Mouse (Mus musculus) cerebellum, adult (tissue): ENCODE measurements around the gene Map7d1.

Experiments used
- ATAC-seq: cut with Nextera tagmentation; 2 replicates; pipeline ENCODE4 v1.9.2; 2017; ENCODE audit warnings: mild to moderate bottlenecking, moderate library complexity, mixed read lengths; ENCODE audit not compliant: insufficient number of reproducible peaks, low FRiP score, low TSS enrichment

Map7d1 gene

DNA sequence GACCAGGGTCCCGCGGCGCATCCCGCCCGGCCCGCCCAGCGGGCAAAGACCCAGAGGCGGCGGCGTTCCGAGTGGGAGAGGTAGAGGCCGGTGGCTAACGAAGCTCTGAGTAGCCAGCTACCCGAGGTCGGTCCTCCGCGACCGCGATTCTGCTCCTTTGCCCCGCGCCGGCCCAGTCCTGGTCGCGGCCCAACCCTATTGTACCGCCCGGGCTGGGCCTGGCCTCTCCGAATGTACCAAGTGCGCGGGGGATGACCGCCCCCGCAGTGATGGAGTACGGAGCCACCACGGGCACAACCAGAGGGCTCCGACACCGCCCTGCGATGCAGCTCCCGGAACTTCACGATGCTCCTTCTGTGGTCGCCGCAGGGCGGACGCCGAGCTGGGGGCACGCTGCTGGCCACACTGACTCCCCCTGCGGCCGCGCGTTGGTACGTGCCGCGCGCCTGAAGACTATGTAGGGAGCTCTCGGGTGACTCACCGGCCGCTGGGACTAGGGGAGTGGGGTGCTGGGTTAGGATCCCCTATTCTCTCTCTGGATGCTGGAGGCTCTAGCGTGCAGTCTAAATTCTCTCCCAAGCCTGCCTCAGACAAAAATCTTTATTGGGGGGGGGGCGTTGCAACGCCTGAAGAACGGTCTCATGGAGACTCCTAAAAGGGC is at the start of gene Map7d1:
Gene Map7d1 (minus strand): TSS at position 213 of the 661 bp plus-strand sequence.
- ATAC-seq, result peak; percentile 63

DNA sequence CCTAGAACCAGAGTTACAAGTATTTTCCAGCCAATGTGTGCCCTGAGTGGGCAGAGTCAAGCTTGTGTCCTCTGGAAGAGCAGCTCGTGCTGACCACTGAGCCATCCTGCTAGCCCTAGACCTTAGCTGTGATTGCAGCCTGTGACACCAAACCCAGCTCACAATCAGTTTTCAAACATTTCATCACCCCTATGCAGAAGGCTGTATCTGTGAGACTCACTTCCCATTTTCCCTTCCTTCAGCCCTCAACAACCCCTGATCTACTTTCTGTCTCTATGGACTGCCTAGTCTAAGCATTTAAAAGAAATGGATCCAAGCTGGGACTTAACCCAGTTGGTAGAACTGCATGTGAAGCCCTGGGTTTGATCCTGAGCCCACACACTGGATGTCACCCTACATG is 49.3 kb upstream of the Map7d1 start:
- ATAC-seq, result no peak

DNA sequence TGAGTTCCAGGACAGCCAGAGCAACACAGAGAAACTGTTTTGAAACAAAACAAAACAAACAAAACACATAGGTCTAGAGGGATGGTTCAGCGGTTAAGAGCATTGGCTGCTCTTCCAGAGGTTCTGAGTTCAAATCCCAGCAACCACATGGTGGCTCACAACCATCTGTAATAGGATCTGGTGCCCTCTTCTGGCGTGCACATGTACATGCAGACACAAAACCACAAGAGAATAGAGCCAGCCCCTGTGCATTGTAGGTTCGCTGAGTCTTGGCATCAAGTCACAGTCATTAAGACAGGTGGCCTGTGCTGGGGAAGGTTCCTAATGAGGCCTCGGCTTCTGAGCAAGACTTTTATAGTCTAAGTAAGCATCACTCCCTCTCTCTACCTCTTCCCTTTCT is 47.7 kb upstream of the Map7d1 start:
- ATAC-seq, result no peak

DNA sequence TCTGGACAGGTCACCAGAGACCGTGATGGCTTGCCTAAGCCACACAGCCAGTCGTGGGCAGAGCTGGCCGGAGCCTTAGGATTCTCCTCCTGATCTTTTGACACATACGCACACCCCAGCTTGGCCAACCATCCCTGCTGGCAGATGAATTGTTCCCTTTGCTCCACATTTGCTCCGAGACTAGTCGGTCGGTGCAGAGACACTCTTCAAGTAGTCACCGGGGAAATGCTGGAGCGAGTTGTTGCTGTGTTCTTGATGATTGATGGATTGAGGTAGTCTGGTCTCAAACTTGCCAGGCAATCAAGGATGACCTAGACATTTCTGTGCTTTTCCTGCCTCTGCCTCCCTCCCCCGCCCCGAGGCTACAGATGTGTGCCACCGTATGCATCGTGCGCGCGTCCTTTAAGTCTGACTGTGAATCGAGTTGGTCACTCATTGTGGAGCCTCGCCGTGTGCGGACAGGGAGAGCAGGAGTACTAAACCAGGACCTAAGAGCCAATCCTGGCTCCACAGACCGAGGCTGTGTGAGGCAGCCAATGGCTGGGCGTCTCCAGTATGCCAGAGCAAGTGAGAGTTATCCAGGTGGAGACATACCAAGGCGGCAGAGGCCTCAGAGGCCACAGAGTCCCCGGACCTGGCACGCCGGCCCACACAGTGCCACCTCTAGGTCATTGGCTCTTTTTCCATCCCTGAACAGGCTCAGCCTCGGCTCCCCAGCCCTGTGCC is 45.6 kb upstream of the Map7d1 start:
- peak; percentile 69 for ATAC-seq

DNA sequence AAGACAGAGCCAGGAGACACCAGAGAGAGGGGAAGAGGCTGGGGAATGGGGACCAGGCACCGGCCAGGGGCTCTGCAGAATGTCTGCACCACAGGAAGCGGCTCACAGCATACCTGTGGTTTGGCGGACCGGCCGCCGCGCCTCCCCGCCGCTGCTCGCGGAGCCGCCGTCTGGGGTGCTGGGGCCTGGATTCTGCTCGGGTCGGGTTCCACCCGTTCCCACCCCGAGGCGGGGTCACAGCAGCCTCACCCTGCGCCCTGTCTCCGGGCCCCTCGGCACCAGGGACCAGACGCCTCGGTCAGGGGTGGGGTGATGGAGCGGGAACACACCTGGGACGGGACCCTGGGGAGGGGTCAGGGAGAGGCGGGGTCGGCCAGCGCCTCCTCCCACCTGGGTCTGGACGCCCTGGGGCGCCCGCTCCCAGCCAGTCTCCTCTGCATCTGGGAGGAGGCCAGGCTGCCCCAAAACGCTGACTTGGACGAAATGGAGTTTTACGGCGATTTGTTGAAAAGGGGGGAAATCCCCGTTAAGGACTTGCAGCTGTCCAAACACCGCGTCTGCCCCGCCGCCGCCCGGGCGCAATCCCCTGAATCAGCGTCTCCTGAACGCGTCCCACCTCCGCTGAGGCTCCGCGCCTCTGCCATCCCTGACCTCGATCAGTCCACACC is 44.9 kb upstream of the Map7d1 start:
- ATAC-seq, result no peak

DNA sequence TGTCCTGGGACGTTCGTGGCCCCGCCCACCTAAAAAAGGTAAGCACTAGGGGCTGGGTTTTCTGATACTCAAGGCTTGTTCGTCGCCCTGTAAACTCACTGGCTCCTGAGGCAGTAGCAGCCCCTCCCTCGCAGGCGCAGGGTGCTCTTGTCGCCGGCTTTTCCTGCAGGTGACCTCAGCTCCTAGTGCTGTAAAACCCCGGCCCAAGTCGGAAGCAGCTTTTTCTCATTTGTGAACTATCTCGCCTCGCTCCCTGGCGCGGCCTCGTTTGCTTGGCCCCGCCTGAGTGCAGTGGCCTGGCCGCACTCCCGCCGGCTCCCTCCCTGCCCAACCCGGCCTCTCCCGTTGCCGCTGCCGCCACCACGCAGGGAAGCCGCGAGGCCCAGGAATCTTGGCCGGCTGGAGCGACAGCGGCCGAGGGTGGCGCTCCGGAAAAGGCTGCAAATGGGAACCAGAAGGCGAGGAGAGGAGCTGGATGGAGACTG is 40.5 kb upstream of the Map7d1 start:
- ATAC-seq, result peak; percentile 61; the same call in 1 of the 2 replicates

DNA sequence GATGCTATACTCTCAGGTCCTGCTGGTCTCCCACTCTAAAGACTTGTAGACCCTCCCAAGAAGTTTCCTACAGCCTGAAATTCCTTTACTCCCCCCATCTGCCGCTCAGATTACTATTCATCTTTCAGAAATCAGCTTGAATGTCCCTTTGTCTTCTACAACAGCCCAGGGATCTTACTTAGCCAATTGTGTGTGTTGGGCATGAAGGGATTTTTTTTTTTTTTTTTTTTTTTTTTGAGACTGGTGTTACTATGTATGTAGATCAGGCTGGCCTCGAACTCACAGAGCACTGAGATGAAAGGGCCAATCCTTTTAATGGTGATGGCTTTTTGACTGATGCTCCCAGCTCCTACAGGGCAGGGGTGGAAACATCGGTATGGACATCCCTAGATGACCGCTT is 39.8 kb upstream of the Map7d1 start:
- no peak for ATAC-seq

DNA sequence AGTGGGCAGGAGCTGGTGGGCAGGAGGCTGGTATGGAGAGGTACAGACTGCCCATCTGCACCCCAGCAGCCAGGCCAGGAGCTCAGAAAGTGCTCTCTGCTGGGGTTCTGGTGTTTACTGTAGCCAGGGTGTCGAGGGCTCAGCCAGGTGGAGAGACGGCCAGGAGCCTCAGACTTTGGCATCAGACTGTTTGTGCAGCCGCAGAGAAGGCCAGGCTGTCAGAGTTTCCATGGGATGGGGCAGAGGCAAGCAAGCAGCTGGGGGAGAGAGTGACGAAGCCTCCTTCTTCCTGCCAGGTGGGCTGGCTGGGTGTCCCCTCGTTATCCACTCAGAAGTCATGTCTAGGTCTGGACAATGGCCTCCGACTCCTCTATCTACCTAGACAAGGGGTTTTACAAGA is 39.0 kb upstream of the Map7d1 start:
- ATAC-seq, result no peak

DNA sequence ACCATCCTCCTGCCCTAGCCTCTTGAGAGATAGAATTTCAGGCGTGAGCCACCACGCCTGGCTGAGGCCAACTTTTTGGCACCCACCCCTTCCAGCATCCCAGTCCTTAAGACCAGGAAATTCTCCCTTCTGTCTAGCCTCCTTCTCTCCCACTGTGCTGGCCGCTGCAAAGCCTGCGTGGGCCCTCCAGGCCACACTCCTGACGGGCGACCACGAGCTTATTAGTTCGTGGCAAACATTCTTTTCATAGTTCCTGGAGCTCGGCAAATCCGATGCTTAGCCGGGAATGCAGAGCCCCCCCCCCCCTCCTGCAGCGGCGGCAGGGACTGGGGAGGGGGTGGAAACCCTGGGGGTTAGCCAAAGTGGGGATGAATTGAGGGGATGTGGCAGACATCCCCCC is 35.1 kb upstream of the Map7d1 start:
- no peak for ATAC-seq

DNA sequence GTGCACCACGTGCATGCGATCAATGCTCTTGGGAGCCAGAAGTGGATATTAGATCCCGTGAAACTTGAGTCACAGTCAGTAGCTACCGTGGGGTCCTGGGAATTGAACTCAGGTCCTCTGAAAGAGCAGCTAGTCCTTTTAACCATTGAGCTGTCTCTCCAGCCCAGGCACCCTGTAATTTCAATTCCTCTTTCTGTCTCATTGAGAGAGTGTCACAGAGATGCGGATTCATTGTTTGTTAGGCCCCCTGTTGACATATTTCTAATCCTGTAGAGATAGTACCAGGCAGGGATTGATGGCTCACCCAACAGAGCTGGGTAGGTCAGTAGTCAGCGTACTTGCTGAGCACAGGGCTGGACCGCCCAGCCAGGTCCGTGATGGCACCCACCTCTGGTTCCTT is 34.2 kb upstream of the Map7d1 start:
- ATAC-seq, result no peak

DNA sequence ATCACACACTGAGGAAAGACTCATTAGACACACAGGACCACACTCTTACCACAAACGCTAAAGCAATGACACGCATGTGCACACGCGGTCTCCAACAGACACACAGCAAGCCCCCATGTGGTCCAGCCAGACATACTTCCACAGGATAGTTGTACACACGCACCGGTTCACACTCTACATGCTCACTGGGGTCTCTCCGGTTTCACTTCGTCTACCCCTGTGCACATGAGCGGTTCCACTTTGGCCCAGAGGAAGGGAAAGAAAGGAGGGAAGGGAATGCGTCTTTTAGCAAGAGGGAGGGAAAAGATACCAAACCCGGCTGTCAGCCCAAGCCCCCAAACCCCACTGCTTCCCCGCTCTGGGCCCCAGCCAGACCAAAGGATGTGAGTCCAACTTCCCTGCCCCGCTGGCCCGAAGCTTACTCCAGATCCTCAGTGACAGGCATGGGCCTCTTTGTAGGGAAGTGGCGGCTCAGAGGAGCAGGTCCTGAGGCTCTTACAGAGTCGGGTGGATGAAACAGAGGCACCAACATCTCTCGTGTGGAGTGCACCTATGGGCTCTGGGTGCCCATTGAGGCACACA is 32.0 kb upstream of the Map7d1 start:
- no peak for ATAC-seq

DNA sequence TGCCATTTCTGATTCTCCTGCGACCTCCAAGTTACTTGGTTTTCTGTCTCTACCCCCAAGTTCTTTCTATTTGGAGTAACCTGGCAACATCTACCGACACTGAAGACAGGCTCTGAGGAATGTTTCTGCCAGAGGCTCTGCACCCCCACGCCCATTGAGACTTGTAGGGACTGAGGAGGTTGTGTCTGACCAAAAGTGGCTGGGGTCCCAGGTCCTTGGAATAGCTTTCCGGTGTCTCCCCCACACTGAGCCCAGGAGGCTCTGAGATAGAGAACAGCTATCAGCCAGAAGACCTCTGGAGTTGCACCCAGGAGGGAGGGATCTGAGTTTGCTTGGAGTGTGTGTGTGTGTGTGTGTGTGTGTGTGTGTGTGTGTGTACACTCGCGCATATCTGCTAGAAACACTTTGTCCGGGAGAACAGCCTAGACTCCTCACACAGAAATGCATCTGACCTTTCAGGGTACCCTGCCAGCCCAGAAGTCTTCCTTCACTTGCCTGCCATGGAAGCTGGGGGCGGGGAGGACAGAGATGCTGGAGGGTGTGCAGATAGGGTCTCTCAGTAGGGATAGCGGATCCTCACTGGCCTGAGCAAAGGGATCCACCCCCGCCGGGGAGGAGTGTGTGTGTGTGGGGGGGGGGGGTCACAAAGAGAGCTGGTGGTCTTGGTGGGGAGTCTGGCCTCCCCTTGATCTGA is 31.3 kb upstream of the Map7d1 start:
- no peak for ATAC-seq

DNA sequence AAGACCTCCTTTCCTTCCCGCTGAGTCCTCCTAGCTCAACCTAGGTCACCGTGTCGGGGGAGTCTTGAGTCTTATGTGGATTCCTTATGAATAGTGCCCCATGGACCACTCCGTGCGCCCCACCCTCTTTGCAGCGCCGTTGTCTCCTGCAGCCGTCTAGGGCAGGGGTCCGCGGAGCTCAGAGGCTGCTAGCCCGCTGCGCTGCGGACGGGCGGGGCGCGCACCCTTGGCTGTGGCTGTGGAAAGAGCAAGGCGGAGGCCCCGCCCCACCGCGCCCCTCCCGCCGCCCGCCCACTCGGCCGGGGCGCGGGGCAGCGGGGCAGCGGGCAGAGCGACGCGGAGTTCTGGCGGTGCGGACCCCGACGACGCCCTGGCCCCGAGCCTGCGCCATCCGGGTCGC is 30.3 kb upstream of the Map7d1 start, which contains the start of gene Col8a2:
Gene Col8a2 (plus strand): TSS at position 302 of the 400 bp plus-strand sequence.
- no peak for ATAC-seq

DNA sequence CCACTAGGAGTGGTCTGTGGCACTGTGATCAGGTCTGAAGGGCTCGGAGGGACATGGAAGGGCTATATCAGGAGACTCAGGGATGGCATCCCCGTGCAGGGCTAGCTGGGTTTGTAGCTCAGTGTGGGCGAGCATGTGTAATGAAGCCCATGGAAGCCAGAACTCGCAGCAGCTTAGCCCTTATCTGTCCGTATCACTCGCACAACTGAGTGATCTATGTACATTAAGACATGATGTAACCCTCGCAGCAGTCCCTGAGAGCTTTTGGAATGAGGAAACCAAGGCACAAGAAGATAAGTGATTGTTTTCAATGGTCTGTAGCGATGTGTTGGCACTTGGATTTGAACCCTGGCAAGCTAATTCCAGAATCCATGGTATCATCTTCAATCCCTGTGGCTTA is 27.4 kb upstream of the Map7d1 start:
- no peak for ATAC-seq

DNA sequence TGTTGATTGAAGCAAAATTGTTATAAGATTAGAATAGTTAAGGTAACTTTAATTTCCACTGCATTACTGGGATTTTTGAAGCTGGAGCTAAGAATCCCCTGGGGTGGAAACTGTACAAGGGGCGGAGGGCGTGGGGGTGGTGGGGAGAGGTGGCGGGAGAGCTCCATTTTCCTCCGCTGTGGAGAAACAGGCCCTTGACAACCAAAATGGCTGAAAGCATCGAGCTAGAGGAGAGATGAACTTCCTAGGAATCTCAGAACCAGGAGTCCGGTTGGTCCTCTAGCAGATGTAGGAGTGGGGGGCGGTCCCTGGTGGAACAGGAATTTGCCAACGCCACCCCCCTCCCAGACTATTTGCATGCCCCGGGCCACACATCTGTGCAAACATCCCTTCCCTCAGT is 25.6 kb upstream of the Map7d1 start:
- ATAC-seq, result no peak

DNA sequence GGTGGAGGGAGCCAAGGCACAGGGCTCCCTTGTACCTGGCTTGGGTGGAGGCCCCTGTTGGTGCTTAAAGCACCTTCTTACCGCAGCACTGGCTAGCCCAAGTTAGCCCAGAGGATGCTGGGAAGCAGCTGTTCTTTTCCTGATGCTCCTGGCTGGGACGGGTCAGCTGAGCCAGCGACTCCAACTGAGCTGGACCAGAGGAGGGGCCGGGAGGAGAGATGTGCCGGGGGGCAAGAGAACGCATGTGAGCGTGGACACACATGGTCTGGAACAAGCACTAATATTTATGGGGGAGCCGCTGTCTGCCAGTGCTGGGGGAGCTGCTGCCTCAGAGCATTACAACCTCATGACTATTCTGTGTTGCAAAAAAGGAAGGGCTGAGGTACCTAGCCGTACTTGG is 22.8 kb upstream of the Map7d1 start:
- no peak for ATAC-seq

DNA sequence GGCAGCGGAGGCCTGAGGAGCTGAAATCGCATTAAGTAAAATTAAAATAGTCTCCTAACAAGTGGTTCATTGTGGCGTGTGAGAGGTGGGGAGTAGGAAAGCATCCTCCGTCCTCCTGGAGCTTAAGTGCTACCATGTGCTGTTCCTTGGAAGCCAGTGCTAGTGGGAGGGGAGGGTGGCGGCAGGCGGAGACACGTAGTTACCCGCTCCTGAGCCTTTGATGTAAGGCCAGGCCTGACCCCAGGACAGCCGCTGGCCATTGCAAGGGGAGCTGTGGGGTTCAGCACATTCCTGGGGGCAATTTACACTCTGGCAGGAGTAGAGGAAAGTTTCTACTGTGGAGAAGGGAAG is 22.4 kb upstream of the Map7d1 start:
- ATAC-seq, result no peak

DNA sequence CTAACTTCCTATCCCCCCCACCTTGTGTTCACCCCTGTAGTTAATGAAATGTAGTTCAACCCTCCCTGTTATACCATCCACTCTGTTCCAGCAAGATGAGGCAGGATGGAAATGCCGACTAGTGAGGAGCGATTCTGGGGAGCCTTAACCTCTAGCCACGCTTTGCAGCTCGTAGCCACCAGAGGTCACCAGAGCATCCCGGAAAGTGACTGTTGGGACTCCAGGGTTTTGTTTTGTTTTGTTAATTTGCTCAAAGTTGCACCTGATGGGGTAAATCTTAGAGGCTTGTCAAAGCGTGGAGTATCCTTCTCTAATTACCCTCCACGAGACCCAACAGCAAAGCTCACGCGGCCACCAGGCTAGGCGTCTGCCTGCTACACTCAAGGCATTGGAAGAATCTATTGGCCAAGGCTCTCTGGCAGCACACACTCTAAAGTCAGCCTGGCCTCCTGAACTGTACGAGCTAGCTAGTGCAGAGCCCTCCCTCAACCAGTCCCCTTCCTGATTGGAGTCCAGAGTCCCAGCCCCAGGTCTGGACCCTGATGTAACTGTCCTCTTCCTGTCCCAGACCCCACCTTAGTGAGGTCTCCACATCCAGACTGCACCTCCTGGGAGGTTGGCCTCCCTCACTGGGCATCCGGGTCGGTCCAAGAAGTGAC is 21.9 kb upstream of the Map7d1 start:
- no peak for ATAC-seq

DNA sequence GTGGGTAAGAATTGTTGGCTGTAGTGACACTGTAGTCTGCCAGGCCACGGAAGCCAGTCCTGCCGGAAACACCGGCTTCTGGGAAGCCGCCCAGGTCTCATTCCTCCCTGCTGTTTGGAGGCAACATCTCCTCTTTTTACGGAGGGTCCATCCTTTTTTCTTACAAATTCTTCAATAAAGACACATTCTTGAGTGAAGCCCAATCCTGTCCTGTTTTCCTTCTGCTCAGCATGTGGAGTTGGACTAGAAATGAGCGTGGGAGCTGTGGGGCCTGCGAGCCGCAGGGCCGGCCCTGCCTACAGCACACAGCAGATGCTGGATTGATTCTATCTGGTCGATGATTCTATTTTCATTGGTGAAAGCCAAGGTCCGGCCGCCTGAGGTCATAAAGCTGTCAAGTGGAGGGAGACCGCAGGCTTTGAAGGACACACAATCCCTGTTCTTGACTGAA is 19.6 kb upstream of the Map7d1 start:
- peak; percentile 29; the same call in 1 of the 2 replicates for ATAC-seq

DNA sequence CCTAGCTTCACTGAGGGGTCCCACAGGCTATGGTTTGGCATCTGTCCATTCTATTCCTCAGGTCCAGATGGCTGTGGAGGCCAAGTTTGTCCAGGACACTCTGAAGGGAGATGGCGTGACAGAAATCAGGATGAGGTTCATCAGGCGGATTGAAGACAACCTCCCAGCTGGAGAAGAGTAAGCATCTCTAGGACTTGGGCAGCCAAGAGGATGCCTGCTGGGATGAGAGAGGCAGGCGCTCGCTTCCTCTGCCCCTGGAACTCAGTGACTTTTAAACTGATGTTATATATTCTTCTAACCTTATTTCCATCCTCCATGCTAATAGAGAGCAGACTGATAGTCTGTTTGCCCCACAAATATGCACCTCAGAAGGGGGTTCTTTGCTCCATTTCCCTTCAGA is 18.9 kb upstream of the Map7d1 start:
- 0 out of 2 replicates have a peak, but pooled peaks have one; percentile 22 for ATAC-seq
